Mouse (Mus musculus): ENCODE results near the gene Taar2. TPM values are rescaled to one million over a fixed set of nuclear protein-coding genes. Genes with fewer than 3 reads are reported as not detected.

The Taar2 gene
- polyA plus RNA-seq, 1 experiment from 2014 or later: not detected

- no peaks in the 10 kb centered on the region for H3K9me3 ChIP-seq
- no peak overlapping the region for H3K4me3 ChIP-seq (replicated peaks)
- no peak overlapping the region for H3K4me2 ChIP-seq
- 77% methylated on average over 5 of the region's 5 CpGs for WGBS
- H3K9ac ChIP-seq: no peak overlapping the region
- H3K36me3 ChIP-seq: no peaks in the 10 kb centered on the region
- no peak for ATAC-seq (ENCODE audit: insufficient read depth, low FRiP score, low read depth)
- H3K4me1 ChIP-seq: no peaks in the 10 kb centered on the region
- H3K27me3 ChIP-seq (replicated peaks): no peaks in the 10 kb centered on the region
- no peak overlapping the region for H3K27ac ChIP-seq
Observed at GRCm38 (mm10) chr10:23986419-23986818, 48.0 kb downstream of the Taar2 start.

Other genes with a start within 250 kb of the Taar2 start
- 150 and 170 TPM in 2 replicates for gene Rps12, start 151.3 kb upstream of the Taar2 start, polyA plus RNA-seq (2015; fragmentation: Nextera tagmentation; extraction: Ambion mirVana)
- 14.8 and 19.8 TPM in 2 replicates for gene Slc18b1, start 141.6 kb upstream of the Taar2 start, polyA plus RNA-seq (2015; fragmentation: Nextera tagmentation; extraction: Ambion mirVana)
- 0.41 and 0.67 TPM in 2 replicates for gene Vnn3, start 87.1 kb upstream of the Taar2 start, polyA plus RNA-seq (2015; fragmentation: Nextera tagmentation; extraction: Ambion mirVana)
- 3.0 and 4.1 TPM in 2 replicates for gene Vnn1, start 43.9 kb upstream of the Taar2 start, polyA plus RNA-seq (2015; fragmentation: Nextera tagmentation; extraction: Ambion mirVana)
- gene Taar1, start 18.2 kb upstream of the Taar2 start, polyA plus RNA-seq (2015; fragmentation: Nextera tagmentation; extraction: Ambion mirVana): not detected in 2 replicates
- gene Taar3, start 11.0 kb downstream of the Taar2 start, polyA plus RNA-seq (2015; fragmentation: Nextera tagmentation; extraction: Ambion mirVana): not detected in 2 replicates
- gene Taar4, start 21.9 kb downstream of the Taar2 start, polyA plus RNA-seq (2015; fragmentation: Nextera tagmentation; extraction: Ambion mirVana): not detected in 2 replicates
- gene Taar5, start 32.1 kb downstream of the Taar2 start, polyA plus RNA-seq (2015; fragmentation: Nextera tagmentation; extraction: Ambion mirVana): not detected in 2 replicates
- not detected in 2 replicates for gene Taar6, start 47.1 kb downstream of the Taar2 start, polyA plus RNA-seq (2015; fragmentation: Nextera tagmentation; extraction: Ambion mirVana)
- not detected in 2 replicates for gene Taar7a, start 54.9 kb downstream of the Taar2 start, polyA plus RNA-seq (2015; fragmentation: Nextera tagmentation; extraction: Ambion mirVana)
- gene Taar7b, start 61.4 kb downstream of the Taar2 start, polyA plus RNA-seq (2015; fragmentation: Nextera tagmentation; extraction: Ambion mirVana): not detected in 2 replicates
- not detected in 2 replicates for gene Taar7d, start 88.7 kb downstream of the Taar2 start, polyA plus RNA-seq (2015; fragmentation: Nextera tagmentation; extraction: Ambion mirVana)
- gene Taar7e, start 99.0 kb downstream of the Taar2 start, polyA plus RNA-seq (2015; fragmentation: Nextera tagmentation; extraction: Ambion mirVana): not detected in 2 replicates
- gene Taar7f, start 110.9 kb downstream of the Taar2 start, polyA plus RNA-seq (2015; fragmentation: Nextera tagmentation; extraction: Ambion mirVana): not detected in 2 replicates
- not detected in 2 replicates for gene Taar8a, start 137.9 kb downstream of the Taar2 start, polyA plus RNA-seq (2015; fragmentation: Nextera tagmentation; extraction: Ambion mirVana)
- not detected in 2 replicates for gene Taar8b, start 153.7 kb downstream of the Taar2 start, polyA plus RNA-seq (2015; fragmentation: Nextera tagmentation; extraction: Ambion mirVana)
- not detected in 2 replicates for gene Taar8c, start 163.3 kb downstream of the Taar2 start, polyA plus RNA-seq (2015; fragmentation: Nextera tagmentation; extraction: Ambion mirVana)
- gene Taar9, start 171.0 kb downstream of the Taar2 start, polyA plus RNA-seq (2015; fragmentation: Nextera tagmentation; extraction: Ambion mirVana): 0.13 TPM in 1 of 2 replicates, not detected in the other
- 87.8 and 91.1 TPM in 2 replicates for gene Stx7, start 210.7 kb downstream of the Taar2 start, polyA plus RNA-seq (2015; fragmentation: Nextera tagmentation; extraction: Ambion mirVana)